Mouse (Mus musculus): ENCODE results near the gene Nacc1. TPM values are rescaled to one million over a fixed set of nuclear protein-coding genes. Genes with fewer than 3 reads are reported as not detected.
A peak's percentile ranks its signal among the peaks of the same experiment; 100 is the strongest.

Nacc1 gene
- 10 to 100 TPM; 77.0 to 77.9 TPM for total RNA-seq (2021)

DNA sequence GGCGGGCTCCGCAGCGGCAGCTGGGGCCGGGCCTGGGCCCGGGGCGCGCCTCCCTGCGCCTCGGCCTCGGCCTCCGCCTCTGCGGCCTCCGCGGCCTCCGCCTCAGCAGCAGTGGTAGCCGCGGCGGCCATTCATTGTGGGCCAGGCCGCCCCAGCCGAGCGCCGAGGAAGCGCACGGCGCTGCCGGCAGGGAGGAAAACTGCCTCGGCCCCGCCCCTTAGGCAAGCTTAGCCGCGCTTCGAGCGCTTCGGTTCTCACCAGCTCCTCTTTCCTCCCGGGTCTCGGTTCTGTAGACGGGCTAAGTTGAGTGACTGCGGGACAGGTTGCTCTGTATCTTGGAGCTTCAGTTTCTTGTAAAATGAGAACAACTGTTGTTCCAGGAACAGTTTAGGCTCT, at the start of gene Nacc1:
Gene Nacc1, minus strand, starts transcription at position 158 of the 396 bp plus-strand sequence.
- intact Hi-C loops (cut with DNase I): no loop called here
- peak; percentile 80 to 95 for DNase-seq (ENCODE audit: extremely low spot score in 1 of 2, low spot score in 2 of 2)

DNA sequence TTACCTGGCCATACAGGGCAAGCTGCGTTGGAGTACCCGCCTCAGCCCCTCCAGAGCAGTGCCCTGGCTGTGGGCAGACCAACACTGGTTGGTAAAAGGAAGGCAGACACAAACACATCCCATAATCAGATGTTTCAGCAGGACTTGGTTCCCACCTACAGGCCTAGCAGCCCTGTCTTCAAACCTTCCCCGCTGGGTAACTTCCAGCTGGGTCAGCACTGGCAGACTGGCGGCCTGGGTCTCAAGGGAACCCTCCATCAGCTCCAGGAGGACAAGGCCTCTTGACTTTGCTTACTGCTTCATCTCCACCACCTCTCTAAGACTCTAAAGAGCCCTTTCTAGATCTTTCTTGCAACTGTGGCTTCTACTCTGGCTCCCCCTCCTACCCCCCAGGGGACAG, 48.9 kb upstream of the Nacc1 start:
- intact Hi-C loops (cut with DNase I): no loop called here
- DNase-seq (ENCODE audit: extremely low spot score in 1 of 2, low spot score in 2 of 2): no peak

DNA sequence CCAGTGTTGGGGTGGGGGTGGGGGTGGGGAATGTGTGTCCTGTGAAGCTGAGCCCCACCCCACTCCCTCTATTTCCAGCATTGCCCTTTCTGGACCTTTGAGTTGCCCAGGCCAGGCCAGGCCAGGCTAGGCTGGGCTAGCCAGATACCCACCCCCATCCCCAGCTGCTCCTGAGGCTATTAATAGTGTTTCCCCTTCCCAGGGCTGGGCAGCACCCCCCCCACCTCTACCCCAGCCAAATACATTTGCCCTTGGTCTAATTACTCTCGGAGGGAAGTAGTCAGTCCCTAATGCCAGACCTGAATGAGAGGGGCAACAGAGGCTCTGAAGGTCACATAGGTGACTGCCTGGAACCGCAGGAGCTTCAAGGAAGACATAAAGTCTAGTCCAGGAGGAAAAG, 47.9 kb upstream of the Nacc1 start:
- DNase-seq (ENCODE audit: extremely low spot score in 1 of 2, low spot score in 2 of 2): no peak
- intact Hi-C loops (cut with DNase I): no loop called here

DNA sequence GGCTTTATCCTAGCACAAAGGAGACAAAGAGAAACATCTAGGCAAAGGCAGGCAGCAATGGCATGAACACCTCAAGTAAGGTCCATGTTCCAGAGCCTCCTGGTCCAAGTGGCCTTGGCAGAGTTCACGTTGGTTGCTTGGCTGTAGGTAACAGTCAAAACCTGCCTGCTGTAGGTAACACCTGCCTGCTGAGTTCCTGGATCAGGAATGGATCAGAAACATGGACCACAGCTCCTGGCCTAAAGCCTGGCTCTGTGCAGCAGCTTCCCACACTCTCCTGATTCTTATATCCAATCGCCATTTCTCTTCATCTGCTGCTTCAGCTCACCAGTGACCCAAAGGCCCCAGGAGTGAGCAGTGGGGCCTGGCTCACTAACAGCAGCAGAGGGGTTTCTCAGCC, 47.0 kb upstream of the Nacc1 start:
- intact Hi-C loops (cut with DNase I): no loop called here
- DNase-seq (ENCODE audit: extremely low spot score in 1 of 2, low spot score in 2 of 2): no peak

DNA sequence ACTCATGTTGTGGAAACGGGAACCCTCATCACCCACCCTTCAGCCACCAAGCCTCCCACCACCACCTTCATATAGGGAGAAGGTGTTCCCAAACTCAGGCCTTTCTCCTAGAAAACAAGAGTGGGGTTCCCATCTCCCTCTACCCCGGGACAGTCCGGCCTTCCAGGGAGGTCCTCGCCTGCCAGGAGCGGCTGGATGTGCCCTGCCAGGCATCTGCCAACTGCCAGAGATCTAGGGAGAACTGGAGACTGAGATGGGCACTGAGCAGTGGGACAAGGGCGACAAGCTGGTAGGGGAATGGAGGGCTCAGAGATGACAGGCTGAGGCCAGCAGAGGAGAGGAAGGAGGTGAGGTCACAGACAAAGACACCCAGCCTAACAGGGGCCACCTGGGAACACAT, 46.3 kb upstream of the Nacc1 start:
- no peak for DNase-seq (ENCODE audit: extremely low spot score in 1 of 2, low spot score in 2 of 2)
- intact Hi-C loops (cut with DNase I): no loop called here

DNA sequence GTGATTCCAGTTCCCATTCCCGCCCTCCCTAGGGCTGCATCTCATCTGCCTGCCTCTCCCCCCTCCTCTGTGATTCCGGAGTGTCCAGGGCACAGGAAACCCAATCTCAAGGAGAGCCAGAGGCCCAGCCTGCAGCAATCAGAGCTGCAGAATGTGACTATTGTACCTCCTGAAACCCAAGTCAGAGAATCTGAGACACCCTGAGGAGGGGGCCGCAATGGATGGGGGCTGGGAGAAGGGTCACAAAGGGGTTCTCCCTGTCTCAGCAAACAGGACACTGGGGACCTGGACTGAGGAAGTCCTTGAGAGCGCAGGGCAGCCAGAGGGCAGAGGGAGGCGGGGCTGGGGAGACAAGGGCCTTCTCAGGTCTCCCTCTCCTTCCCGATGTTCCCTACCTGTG, 45.3 kb upstream of the Nacc1 start:
- intact Hi-C loops (cut with DNase I): no loop called here

DNA sequence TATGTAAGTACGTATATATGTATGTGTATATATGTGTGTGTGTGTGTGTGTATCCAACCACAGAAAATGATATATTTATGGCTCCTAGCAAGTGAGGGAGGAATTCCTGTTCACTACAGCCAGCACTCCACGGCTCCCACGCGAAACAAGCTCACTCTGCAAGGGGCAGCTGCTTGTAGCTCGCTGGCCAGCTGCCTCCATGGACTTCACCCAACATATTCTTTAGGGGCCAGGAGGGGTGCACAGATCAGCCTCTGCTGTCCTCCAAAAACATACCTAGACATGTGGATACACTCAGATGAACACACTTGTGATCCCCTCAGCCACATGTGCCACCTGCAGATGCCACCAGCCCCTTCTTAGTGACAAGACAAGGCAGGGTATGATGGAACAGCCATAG, 44.9 kb upstream of the Nacc1 start:
- peak in 1 of 2 experiments; percentile 66 for DNase-seq (ENCODE audit: extremely low spot score in 1 of 2, low spot score in 2 of 2)
- intact Hi-C loops (cut with DNase I): no loop called here

More for the DNA sequence above, 45.3 kb upstream of the Nacc1 start:
- no peak for DNase-seq (ENCODE audit: extremely low spot score in 1 of 2, low spot score in 2 of 2)

DNA sequence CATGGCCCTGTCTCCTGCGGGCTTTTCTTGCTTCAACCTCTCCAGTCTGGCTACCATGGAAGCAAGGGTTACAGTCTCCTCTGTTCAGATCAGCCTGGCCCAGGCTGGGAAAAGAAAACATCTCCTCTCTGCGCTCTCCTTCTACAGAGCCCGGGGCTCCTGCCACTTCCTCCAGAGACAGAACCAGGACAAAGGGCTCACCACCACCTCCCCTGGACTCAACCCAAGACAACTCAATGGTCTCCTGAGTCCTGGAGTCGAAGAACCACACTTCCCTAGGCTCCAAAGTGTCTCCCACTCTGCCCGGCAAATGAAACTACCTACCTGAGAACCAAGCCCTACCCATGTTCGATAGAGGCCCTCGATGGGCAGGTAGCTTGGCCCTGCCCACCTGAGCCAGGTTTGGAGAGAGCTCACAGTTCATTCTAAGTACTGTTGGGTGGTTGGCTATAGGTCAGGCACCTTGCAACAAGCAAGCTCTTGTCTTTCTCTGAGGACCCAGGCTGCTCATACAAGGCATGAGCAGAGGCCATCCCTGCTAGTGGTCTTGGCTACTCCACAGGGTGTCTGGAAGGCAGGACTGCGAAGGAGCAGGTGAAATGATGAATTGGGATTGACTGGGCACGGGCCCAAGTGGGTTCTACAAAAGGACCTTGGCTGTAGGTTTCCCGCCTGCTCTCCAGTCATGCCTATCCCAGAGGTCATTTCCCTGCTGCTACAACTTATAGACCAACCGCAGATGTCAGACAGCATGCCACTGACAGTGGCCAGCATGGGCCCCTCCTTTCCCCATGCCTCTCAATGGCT, 43.9 kb upstream of the Nacc1 start:
- intact Hi-C loops (cut with DNase I): no loop called here
- no peak for DNase-seq (ENCODE audit: extremely low spot score in 1 of 2, low spot score in 2 of 2)

DNA sequence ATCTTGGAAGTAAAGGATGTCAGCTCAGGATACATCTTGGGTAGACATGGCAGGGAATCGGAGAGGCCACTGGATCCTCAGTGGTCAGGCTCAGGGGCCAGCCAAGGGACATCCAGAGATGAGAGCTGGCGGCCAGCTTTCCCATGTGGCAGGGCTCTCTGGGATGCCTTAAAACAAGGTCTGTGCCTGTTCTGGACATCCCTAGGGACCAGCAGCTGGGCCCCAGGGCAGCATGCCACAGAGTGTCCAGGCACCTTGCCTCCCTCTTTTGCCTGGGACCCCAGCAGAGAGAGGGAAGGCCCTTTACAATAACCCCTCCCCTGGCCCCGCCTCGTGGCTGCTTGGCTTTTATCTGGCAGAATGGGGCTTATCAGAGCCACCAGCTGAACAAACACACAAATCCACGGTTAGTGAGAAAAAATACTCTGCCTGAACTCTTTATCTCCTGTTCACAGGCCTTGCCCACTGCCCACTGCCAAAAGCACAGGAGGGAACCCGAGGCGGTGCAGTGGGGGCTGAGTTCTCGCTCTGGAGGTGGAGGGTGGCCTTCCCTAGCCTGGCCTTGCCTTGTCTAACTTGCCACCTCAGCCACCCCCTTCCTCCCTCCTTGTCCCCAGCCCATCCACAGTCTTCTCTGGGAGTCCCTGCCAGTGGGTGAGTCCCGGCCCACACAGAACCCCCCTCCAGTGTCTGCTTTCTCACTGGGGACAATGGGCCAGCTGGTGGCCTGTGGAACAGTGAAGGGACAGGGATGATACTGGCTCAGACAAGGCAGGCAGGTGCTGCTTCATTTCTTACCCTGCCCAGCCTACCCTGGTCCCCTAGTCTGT, 43.1 kb upstream of the Nacc1 start:
- intact Hi-C loops (cut with DNase I): no loop called here
- DNase-seq (ENCODE audit: extremely low spot score in 1 of 2, low spot score in 2 of 2): peak in 1 of 2 experiments; percentile 59

DNA sequence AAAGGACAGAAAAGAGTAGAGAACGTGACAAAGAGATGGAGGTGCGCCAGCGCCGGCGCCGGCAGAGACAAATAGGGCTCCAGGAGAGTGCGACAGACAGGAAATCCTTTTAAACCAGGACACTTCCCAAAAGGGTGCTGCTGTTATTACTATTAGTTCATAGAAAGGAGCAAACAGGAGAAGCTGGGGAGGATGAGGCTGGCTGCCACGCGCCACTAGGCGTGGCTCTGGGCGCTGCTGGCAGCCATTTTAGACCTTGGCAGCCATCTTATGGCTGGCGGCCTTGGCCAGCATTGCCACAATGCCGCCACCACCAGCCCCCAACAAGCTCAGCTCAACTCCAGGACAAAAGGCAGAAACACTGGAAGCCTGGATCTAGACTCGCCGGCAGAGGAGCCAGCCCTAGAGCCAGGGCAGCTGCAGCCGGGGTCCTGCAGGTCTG, 42.3 kb upstream of the Nacc1 start:
- DNase-seq (ENCODE audit: extremely low spot score in 1 of 2, low spot score in 2 of 2): no peak
- intact Hi-C loops (cut with DNase I): no loop called here

DNA sequence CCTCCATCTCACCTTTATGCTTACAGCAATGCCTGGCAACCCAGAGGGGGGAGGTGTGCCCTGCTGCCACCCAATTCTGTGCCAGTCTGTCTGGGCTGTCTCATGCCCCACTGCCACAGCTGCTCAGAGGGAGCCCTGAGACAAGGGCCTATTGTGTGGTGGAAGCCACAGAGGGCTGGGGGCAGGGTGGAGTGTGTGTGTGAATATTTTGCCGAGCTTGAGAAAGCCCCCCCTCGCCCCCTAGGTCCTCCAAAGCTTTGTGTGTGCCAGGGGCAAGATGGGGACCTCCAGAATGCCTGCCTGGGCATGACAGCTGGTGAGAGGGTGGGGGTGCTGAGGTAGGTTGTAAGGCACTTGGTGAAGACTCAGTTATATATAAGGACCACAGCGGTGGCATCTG, 40.8 kb upstream of the Nacc1 start:
- intact Hi-C loops (cut with DNase I): no loop called here
- peak in 1 of 2 experiments; percentile 64 for DNase-seq (ENCODE audit: extremely low spot score in 1 of 2, low spot score in 2 of 2)

DNA sequence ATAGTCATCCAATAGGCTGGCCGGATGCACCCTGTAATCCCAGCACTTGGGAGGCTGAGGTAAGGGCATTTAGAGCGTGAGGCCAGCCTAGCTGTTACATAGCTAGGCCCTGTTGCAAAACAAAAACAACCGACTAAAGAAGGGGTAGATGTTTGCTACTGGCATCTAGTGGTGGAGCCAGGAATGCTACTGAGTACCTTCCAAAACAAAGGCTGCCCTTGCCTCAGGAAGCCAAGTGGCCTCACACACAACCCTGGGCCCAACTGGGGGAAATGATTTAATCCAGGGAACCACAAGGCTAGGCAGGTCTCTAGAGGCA, 38.2 kb upstream of the Nacc1 start:
- intact Hi-C loops (cut with DNase I): no loop called here
- DNase-seq (ENCODE audit: extremely low spot score in 1 of 2, low spot score in 2 of 2): peak in 1 of 2 experiments; percentile 58

DNA sequence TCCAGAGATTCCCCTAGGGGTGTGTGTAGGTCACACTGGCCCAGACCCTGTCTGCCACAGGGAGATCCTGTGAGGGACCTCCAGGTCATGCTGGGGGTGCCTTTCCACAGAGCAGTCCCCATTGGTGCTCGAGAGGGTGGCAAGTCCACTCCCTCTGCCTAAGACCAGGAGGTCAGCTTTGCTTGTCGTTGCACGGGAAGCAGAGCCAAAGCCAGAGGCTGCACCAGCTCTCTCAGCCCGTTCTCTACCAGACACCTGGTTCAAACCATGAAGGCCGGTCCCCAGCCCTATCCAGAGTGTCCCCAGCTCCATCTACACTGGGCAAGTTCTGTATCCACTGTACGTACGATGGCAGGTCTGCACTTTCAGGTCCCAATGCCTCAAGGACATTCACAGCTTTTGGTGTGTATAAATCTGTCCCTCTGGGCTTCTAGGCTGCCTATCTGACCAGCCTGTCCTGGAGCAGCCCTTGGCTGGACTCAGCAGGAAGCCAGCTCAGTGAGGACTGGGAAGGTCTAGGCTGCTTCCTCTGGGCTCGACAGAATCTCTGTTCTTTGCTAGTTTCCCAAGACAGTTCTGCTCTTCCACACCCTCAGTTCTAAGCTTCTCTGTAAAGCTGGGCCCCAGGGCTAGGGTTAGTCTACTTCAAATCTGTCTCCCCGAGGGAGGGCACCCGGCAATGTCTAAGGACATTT, 37.7 kb upstream of the Nacc1 start:
- intact Hi-C loops (cut with DNase I): no loop called here

DNA sequence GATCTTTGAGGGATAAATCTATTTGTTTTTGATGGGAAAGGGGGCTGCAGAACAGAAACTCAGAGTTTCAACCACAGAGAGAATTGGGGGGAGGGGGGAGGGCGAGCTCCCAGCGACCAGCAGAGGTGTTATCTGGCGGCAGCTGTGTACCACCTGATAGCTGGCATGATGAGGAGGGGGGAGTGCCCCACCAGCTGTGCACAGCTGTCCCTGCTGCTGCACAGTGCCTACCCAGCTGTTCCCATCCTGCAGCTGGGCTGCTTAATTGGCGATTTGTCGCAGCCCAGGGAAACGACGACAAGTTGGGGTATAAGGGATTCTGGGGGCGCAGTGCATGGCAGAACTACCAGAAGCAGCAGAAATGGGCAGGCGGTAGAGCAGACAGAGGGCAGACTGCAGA, 37.0 kb upstream of the Nacc1 start:
- DNase-seq (ENCODE audit: extremely low spot score in 1 of 2, low spot score in 2 of 2): no peak
- intact Hi-C loops (cut with DNase I): no loop called here

More for the DNA sequence above, 37.7 kb upstream of the Nacc1 start:
- DNase-seq (ENCODE audit: extremely low spot score in 1 of 2, low spot score in 2 of 2): no peak

DNA sequence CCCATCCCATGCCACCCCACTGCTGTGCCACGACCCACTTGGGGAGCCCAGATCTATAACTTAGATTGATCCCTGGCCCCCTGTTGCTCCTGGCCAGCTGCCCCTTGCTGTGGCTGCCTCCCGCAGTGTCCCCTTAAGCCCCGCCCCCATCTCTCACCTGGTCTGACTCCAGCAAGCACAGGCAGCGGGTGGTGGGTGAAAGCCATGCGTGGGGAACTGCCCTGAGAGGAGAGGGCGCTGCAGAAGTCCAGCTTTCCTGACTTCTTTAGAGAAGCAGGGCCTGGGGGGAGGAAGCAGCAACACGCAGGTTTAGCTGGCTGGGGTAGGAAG, 35.9 kb upstream of the Nacc1 start:
- intact Hi-C loops (cut with DNase I): no loop called here

DNA sequence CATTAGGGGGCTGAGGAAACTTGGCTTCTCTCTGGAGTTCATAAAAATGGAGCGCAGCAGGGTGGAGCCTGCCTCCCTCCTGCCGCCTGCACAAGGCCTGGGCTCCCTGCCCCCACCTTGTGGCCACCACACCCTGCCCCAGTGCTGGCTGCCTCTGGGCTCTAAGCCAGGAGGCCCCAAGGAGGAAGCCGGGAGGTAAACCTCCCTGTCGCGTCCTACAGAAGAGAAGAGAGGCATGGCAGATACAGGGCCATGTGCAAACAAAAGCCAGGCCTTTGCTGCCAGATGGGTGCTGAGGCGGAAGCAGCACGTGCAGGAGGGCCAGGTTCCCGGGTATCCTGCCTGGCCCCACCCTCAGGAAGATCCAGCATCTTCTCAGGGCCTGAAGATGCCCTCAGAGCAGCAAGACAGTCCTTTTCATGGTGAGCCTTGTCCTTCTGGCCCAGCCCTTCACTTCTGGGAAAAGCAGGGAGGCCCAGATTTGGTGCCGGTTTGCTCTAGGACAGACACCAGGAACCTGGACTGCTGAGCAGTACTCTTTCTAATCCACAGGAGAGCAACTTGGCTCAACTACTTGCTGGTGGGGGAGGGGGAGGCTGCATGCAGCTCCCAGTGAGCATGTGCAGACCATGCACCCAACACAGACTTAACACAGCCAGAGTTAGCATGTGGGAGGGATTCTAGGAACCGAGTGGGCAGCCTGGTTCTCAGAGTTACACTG, 35.3 kb upstream of the Nacc1 start, which contains the start of gene G430095P16Rik:
Gene G430095P16Rik, plus strand, starts transcription at position 158 of the 721 bp plus-strand sequence.
- intact Hi-C loops (cut with DNase I): no loop called here
- peak in 1 of 2 experiments; percentile 89 for DNase-seq (ENCODE audit: extremely low spot score in 1 of 2, low spot score in 2 of 2)

More for the DNA sequence above, 35.9 kb upstream of the Nacc1 start:
- peak in 1 of 2 experiments; percentile 67 for DNase-seq (ENCODE audit: extremely low spot score in 1 of 2, low spot score in 2 of 2)

DNA sequence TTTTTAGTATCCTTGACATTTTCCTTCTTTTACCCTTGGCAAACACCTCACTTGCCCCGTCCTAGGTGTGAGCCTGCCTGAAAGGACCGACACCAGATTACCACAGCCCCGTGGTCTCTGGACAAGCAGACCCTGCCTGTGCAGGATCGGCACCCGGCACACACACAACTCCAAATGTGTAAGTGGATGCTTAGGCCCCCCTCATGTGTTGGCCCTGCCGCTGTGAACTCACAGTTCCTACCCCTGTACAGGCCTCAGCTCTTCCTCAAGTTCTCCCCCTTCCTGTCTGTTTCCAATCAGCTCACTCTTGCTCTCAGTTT, 34.8 kb upstream of the Nacc1 start:
- intact Hi-C loops (cut with DNase I): no loop called here
- DNase-seq (ENCODE audit: extremely low spot score in 1 of 2, low spot score in 2 of 2): no peak

DNA sequence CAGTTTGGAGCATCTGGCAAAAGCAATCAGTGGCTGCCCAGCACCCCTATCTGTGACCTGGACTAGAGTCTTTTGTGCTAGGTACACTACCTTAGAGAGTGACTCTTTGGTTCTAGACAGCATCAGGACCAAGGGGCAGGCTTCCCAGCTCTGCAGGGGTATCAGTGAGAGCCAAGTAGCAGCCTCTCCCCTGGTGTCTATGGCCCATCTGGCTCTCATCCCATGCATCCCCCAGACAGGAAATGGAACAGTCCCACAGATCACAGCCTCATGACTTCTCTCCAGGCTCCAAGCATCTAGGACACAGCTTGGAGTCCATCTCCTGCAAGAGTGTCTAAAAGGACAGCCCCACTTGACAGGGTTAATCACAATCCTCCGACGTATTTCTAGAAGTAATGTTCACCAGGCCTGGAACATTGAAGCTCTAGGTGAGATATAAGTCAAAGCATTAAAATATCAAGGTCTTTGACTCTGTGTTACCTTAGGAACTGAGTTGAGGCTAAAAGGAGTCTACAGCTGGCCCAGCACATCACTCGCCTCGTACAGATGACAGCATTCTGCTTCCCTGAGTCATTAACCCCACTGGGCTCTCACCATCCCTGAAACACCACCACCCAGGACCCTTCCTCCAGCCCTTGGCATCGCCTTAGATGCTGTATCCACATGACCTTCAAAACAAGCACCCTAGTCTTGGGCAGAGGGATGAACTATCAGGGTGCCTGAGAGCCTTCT, 31.5 kb upstream of the Nacc1 start:
- intact Hi-C loops (cut with DNase I): no loop called here
- DNase-seq (ENCODE audit: extremely low spot score in 1 of 2, low spot score in 2 of 2): no peak
